Mouse (Mus musculus): ENCODE measurements around the gene Atg7.

Atg7 gene

GRCm38 (mm10) chr6:114642601-114643528 is at the start of gene Atg7:
Gene Atg7, plus strand, starts transcription at chr6:114643097.
- peak; percentile 96 for DNase-seq

- DNase-seq = peak; percentile 81
Measured at GRCm38 (mm10) chr6:114614076-114614475, 28.8 kb upstream of the Atg7 start.

GRCm38 (mm10) chr6:114633886-114634285 is 9.0 kb upstream of the Atg7 start:
- peak; percentile 38 for DNase-seq

GRCm38 (mm10) chr6:114643716-114644115 is 819 bp downstream of the Atg7 start:
- no peak for DNase-seq

- DNase-seq = no peak
Measured at GRCm38 (mm10) chr6:114644531-114644930, 1.6 kb downstream of the Atg7 start.

GRCm38 (mm10) chr6:114646201-114646600 is 3.3 kb downstream of the Atg7 start:
- DNase-seq = no peak

- no peak for DNase-seq
Measured at GRCm38 (mm10) chr6:114647011-114647410, 4.1 kb downstream of the Atg7 start.

GRCm38 (mm10) chr6:114648352-114649030 is 5.6 kb downstream of the Atg7 start:
- no peak for DNase-seq

DNA sequence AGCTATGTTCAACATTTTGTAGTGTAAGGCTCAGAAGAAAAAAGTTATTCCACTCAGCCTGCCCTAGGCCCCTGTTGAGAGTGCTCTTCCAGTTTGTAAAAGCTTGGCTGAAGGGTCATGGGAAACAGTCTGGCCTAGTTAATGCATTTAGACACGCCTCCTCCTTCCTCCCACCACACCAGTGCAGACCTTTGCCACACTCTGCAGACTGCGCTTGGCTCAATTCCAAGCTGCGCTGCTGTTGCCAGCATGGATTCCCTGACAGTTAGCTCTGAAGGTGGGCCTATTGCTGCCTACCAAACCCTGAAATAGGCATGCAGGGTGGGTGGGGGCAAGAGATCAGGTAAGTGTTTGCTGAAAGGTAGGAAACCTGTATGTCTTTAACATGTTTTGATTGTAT is 9.3 kb downstream of the Atg7 start:
- peak; percentile 16 for DNase-seq

DNA sequence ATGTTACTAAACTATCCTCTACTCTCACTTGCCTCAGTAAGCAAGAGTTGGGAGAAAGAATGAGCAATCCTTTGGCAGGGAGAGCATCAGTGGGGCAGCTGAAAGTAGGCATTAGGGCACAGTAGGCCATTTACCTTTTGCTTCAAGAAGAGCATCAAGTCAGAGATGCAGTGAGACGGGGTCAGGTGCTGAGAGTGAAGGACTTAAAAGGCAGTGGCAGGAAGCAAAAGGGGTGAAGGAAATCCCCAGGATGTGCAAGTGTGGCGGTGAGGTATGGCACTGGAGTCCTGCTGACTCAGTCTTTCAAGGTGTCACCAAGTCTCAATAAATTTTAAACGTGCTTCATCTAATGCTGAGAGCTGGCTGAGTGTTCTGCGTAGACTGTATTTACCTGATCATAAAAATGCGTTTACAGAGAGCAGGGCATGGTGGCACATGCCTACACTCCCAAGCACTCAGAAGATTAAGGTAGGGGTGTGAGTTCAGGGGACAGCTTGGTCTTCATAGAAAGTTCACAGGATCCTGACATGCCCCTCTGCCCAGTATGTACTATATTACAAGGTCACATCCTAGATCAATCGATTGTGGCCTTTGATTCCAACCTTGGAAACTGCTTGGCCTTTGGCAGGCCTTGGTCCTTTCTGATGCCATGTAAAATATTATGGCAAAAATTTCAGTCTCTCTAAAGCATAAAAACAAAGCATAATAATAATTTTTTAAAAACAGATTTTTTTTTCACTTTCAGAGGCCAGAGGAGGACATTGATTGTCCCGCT is 14.1 kb downstream of the Atg7 start:
- DNase-seq = no peak

DNA sequence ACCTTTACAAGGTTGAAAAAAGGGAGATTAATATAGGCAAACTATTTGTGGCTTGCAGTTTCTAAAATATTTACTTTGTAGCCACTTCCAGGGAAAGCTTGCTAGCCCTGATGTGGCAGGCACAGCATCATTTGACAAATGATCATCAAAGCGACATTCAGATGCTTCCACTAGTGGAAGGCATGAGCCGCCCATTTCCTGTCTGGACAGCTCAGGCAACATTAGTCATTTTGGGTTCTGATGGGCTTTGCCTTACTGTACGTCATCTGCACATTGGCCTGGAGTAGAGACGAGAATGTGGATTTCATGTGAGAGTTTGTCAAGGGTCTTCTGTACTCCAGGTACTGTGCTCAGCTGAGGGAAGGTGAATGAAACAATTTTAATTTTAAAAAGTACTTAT is 14.9 kb downstream of the Atg7 start:
- no peak for DNase-seq

GRCm38 (mm10) chr6:114659278-114659991 is 16.5 kb downstream of the Atg7 start:
- DNase-seq = no peak

DNA sequence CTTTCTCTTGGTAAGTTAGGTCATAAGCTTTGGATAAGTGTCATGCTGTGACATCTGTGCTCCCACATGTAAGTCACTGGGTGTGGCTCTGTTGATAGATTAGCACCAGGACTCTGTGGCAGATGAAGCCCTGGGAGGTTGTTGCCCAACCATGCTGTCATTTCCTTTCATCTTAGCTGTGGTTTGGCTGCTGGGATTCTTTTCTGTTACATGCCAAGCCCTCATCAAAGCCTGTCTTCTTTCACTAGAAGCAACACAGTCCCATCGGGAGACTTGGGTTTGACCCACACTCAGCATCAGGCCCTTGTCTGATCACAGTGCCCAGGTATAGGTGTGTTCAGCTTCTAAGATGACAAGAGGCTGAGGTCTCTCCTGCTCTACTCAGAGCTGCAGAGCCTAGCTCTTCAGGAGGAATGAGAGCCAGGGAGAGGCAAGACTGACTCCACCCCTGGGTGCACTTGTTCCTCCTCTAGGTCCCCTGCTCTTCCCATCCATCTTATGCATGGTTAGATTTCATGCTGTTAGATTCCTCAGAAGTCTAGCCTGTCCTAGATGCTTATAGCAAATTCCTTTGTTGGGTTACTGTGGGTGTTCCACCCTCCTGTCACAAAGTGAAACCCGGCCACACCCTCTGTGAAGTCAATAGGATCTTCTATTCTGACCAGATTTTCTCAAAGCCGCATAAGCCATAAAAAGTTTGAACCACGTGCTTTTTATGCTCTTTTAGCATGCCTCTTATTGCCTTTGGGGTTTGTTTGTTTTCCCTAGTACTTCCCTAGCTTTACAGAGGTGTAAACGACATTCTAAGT is 17.3 kb downstream of the Atg7 start:
- DNase-seq = no peak

GRCm38 (mm10) chr6:114663707-114664106 is 20.8 kb downstream of the Atg7 start:
- DNase-seq = no peak

GRCm38 (mm10) chr6:114664716-114665115 is 21.8 kb downstream of the Atg7 start:
- no peak for DNase-seq

- no peak for DNase-seq
Measured at GRCm38 (mm10) chr6:114667518-114667917, 24.6 kb downstream of the Atg7 start.

GRCm38 (mm10) chr6:114674771-114675170 is 31.9 kb downstream of the Atg7 start:
- no peak for DNase-seq

DNA sequence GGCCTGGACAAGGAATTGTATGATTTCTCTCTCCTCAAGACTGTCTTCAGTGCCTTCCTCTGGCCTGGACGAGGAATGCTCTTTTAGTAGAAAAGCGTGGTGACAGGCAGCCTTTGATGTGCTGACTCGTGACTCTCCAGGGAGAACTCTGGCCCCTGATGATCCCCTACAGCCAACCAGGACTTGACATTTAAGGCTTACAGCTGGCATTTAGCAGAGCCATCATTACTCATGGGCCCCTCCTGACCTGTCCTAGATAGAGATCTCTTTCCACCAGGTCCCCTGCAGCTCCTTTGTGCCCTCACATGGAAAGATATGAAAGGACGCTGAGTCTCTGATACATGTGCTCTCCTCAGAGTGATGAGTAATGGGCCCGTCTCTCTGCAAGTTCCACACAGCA is 33.2 kb downstream of the Atg7 start:
- DNase-seq = no peak

DNA sequence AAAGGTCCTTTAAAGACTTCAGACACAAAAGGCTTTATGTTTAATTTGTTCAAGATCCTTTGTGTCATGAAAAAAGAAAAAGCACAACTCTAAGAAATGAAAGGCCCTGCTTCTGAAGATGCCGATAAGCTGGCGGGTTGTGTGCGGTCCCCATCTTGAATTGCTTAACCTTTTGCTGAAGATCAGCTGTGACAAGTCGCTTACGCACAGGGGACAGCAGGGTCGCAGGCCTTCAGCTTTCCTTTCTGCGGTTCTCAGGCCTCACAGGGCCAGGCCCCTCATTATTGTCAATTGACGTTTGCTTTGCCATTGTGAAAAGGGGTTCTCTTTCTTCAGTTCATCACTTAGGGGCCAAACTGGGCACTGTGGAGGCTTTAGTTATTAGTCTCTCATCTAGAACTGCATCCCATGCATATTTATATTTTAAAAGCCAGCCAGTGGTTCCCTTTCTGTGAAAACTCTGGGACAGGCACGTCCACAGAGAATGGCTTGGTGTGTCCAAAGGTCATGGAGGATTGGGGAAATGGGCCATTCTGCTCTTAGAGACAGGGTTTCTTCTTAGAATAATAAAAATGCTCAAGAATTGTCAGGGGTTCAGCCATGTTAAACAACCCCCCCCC is 39.3 kb downstream of the Atg7 start:
- no peak for DNase-seq

DNA sequence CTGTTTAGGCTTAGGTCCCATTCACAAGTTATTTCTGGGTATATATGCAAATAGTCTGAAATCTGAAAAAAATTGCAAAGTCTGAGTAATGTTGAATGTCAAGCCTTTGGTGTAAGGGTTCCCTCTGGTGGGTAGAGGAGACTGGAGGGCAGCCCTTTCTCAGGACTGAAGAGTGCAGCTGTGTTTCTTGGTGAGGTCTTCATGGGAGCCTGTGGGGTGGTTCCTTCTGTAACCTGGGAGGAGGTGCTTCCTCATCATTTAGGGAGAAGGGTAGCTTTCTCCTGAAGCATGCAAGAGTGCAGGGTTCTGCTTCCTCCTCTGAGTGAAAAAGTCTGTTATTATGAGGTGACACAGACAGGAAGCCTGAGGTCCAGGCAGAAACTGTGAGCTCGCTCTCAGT is 40.8 kb downstream of the Atg7 start:
- no peak for DNase-seq

GRCm38 (mm10) chr6:114684407-114684806 is 41.5 kb downstream of the Atg7 start:
- DNase-seq = no peak
